Mouse (Mus musculus) limb, embryonic 10.5 days (tissue): Measurements from ENCODE around the gene Vwa5a. TPM values are rescaled to one million over a fixed set of nuclear protein-coding genes. Genes with fewer than 3 reads are reported as not detected.

Experiments
- polyA plus RNA-seq: library from polyadenylated mRNA; unstranded; fragments of >200 nt; fragmentation: Nextera tagmentation; extraction: Ambion mirVana; gene quantifications from 2 replicates; pipeline ENCODE4 v1.2.1, GENCODE M21; 2016

Gene Vwa5a
- polyA plus RNA-seq, 1 experiment from 2014 or later, result 7.8 TPM

Other genes starting within 250 kb of the Vwa5a start
- gene Olfr905, start 247.2 kb upstream of the Vwa5a start, polyA plus RNA-seq, result not detected in 2 replicates
- not detected in 2 replicates for gene Olfr906, start 231.2 kb upstream of the Vwa5a start, polyA plus RNA-seq
- gene Olfr907, start 222.5 kb upstream of the Vwa5a start, polyA plus RNA-seq, result not detected in 2 replicates
- not detected in 2 replicates for gene Olfr911-ps1, start 196.7 kb upstream of the Vwa5a start, polyA plus RNA-seq
- not detected in 2 replicates for gene Olfr910, start 180.4 kb upstream of the Vwa5a start, polyA plus RNA-seq
- not detected in 2 replicates for gene Olfr912, start 138.1 kb upstream of the Vwa5a start, polyA plus RNA-seq
- gene Olfr913, start 125.5 kb upstream of the Vwa5a start, polyA plus RNA-seq, result not detected in 2 replicates
- gene Olfr914, start 113.2 kb upstream of the Vwa5a start, polyA plus RNA-seq, result not detected in 2 replicates
- gene Olfr916, start 58.4 kb upstream of the Vwa5a start, polyA plus RNA-seq, result not detected in 2 replicates
- gene Olfr917, start 52.4 kb upstream of the Vwa5a start, polyA plus RNA-seq, result not detected in 2 replicates
- gene Olfr918, start 43.7 kb upstream of the Vwa5a start, polyA plus RNA-seq, result not detected in 2 replicates
- gene Olfr919, start 14.6 kb upstream of the Vwa5a start, polyA plus RNA-seq, result not detected in 2 replicates
- 0.04 TPM in 1 of 2 replicates, not detected in the other for gene Olfr920, start 34.0 kb downstream of the Vwa5a start, polyA plus RNA-seq
- not detected in 2 replicates for gene Olfr921, start 54.8 kb downstream of the Vwa5a start, polyA plus RNA-seq
- gene Olfr922, start 96.3 kb downstream of the Vwa5a start, polyA plus RNA-seq, result not detected in 2 replicates
- gene Olfr923, start 108.3 kb downstream of the Vwa5a start, polyA plus RNA-seq, result not detected in 2 replicates
- not detected in 2 replicates for gene Olfr924, start 126.2 kb downstream of the Vwa5a start, polyA plus RNA-seq
- not detected in 2 replicates for gene Olfr26, start 136.8 kb downstream of the Vwa5a start, polyA plus RNA-seq
- gene Olfr926, start 158.9 kb downstream of the Vwa5a start, polyA plus RNA-seq, result not detected in 2 replicates
- not detected in 2 replicates for gene Olfr930, start 211.5 kb downstream of the Vwa5a start, polyA plus RNA-seq